Mouse (Mus musculus): ENCODE measurements around the gene Wapl.

- TF ChIP-seq CTCF (conservative IDR thresholded peaks at IDR 0.05; ENCODE audit: insufficient read depth, insufficient read length, low read depth, low read length) (no peak), POLR2A (IDR thresholded peaks at IDR 0.05; ENCODE audit: low read depth, low read length) (no peak)
Measured at GRCm38 (mm10) chr14:34759938-34760337, 86.2 kb downstream of the Wapl start.

All from kidney, adult 2 months (tissue).